Mouse (Mus musculus): Measurements from ENCODE around the gene C1rl. TPM values are rescaled to one million over a fixed set of nuclear protein-coding genes. Genes with fewer than 3 reads are reported as not detected.
"Not testable (repeated sequence)": the region's sequence is repeated elsewhere in the genome, so short reads cannot be mapped to it uniquely, and the experiment has no call there.

The C1rl gene
- polyA plus RNA-seq, 1 experiment from 2014 or later: 0.11 TPM

DNA sequence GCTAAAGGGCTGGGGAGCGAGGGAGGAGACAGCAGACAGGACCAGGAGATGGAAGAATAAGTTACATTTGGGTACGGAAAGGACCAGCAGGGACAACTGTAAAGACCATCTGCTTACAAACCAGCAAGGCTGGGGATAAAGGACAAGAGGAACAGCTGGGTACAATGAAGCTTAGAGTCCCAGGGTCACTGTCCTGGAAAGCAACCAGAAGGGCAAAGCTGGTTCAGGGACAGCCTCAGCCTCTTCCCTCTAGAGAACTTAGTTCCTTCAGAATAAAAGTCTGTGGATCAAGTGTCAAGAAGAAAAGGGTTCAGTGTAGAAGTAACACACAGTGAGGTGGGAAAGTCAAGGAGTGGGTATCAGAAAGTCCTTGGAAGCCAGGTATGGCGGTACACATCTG, 21.8 kb upstream of the C1rl start:
- Histone ChIP-seq H3K27ac (ENCODE audit: low read length) (no peak overlapping the region), H3K4me1 (replicated peaks; ENCODE audit: control insufficient read depth, insufficient read depth, low read length) (no peaks in the 10 kb centered on the region), H3K9ac (replicated peaks; ENCODE audit: low read depth, low read length) (no peak overlapping the region), H3K9me3 (ENCODE audit: control insufficient read depth, low read length) (no peaks in the 10 kb centered on the region), H3K36me3 (ENCODE audit: control insufficient read depth, insufficient read depth) (no peaks in the 10 kb centered on the region), H3K4me3 (replicated peaks; ENCODE audit: low read length) (no peak overlapping the region), H3K4me2 (ENCODE audit: low read length) (no peak overlapping the region), H3K27me3 (replicated peaks; ENCODE audit: control insufficient read depth, insufficient read depth, low read length) (no peaks in the 10 kb centered on the region)
- no peak for ATAC-seq
- 89% methylated on average over 3 of the region's 3 CpGs for WGBS

DNA sequence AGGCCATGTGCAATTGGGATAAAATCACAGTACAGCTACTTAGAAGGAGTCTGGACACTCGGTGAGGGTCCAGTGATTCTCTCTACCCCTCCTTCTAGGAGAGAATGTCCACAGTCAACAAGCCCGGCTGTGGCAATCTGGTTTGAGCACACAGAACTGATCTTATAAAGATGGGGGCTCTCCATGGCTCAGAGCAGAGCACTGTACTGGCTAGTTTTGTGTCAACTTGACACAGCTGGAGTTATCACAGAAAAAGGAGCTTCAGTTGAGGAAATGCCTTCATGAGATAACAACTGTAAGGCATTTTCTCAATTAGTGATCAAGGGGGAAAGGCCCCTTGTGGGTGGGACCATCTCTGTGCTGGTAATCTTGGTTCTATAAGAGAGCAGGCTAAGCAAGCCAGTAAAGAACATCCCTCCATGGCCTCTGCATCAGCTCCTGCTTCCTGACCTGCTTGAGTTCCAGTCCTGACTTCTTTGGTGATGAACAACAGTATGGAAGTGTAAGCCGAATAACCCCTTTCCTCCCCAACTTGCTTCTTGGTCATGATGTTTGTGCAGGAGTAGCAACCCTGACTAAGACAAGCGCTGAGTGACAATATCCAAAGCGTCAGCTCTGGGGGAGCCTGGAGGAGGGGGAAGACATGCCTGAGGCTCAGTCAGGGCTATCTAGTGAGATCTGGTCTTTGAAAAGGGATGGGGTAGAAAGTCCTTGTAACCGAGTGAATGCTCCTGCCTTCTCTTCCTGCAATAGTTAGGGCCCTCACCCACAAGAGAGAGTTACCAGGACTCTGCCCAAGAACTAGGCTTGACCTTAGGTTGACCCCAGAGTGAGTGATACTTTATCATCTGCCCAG, 20.9 kb upstream of the C1rl start:
- 85% methylated on average over 6 of the region's 6 CpGs for WGBS

DNA sequence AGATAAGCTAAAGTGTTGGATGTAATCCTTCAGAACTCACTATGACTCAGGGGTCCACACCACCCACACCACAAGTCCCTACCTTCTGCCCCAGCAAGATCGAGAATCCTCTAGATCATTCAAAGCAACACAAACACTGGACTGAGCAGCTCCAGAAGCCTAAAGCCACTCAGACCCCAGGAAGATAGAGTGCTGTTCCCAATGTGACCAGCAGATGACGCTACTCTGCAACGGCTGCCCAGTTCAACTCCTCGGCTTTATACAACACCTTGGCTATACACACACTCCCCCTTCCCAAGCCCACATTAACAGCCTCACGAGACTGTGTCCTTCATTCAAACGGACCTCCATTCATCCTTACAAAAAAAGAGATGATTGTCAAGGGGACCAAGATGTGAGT, 20.1 kb upstream of the C1rl start:
- WGBS: 30% methylated on average over 6 of the region's 6 CpGs
- ATAC-seq: no peak
- H3K9me3 ChIP-seq (ENCODE audit: control insufficient read depth, low read length): no peaks in the 10 kb centered on the region

More for the DNA sequence above, 20.9 kb upstream of the C1rl start:
- ATAC-seq; H3K36me3 ChIP-seq (ENCODE audit: control insufficient read depth, insufficient read depth); H3K9me3 ChIP-seq (ENCODE audit: control insufficient read depth, low read length); H3K9ac ChIP-seq (replicated peaks; ENCODE audit: low read depth, low read length); H3K4me2 ChIP-seq (ENCODE audit: low read length); H3K27me3 ChIP-seq (replicated peaks; ENCODE audit: control insufficient read depth, insufficient read depth, low read length); H3K4me1 ChIP-seq (replicated peaks; ENCODE audit: control insufficient read depth, insufficient read depth, low read length); H3K4me3 ChIP-seq (replicated peaks; ENCODE audit: low read length); H3K27ac ChIP-seq (ENCODE audit: low read length): not testable (repeated sequence)

DNA sequence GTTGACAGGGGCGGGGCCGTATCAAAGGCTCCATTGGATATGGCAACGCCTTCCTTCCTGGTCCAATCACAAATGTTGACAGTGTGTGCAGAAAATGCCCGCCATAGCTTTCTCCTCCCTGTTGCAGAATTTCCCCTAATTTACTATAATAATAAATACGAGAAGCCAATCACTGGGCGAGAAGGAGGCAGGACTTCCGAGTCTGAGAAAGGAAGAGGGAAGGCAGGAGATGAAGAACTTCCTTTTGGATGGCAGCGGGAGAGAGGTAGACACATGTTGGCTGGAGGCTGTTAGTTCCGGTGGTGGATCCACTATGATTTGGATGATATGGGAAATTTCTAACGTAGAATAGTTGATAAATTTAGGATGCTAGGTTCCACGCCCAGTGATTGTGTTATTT, 18.3 kb upstream of the C1rl start:
- no peak for ATAC-seq
- no peaks in the 10 kb centered on the region for H3K9me3 ChIP-seq (ENCODE audit: control insufficient read depth, low read length)
- 88% methylated on average over 11 of the region's 11 CpGs for WGBS
- H3K4me3 ChIP-seq (replicated peaks; ENCODE audit: low read length): no peak overlapping the region
- H3K27me3 ChIP-seq (replicated peaks; ENCODE audit: control insufficient read depth, insufficient read depth, low read length): no peaks in the 10 kb centered on the region
- no peak overlapping the region for H3K9ac ChIP-seq (replicated peaks; ENCODE audit: low read depth, low read length)
- no peaks in the 10 kb centered on the region for H3K4me1 ChIP-seq (replicated peaks; ENCODE audit: control insufficient read depth, insufficient read depth, low read length)
- no peak overlapping the region for H3K27ac ChIP-seq (ENCODE audit: low read length)
- H3K36me3 ChIP-seq (ENCODE audit: control insufficient read depth, insufficient read depth): no peaks in the 10 kb centered on the region
- H3K4me2 ChIP-seq (ENCODE audit: low read length): no peak overlapping the region

More for the DNA sequence above, 20.1 kb upstream of the C1rl start:
- H3K27ac ChIP-seq (ENCODE audit: low read length): no peak overlapping the region
- no peaks in the 10 kb centered on the region for H3K27me3 ChIP-seq (replicated peaks; ENCODE audit: control insufficient read depth, insufficient read depth, low read length)
- H3K4me3 ChIP-seq (replicated peaks; ENCODE audit: low read length): no peak overlapping the region
- H3K36me3 ChIP-seq (ENCODE audit: control insufficient read depth, insufficient read depth): no peaks in the 10 kb centered on the region
- no peak overlapping the region for H3K4me2 ChIP-seq (ENCODE audit: low read length)
- no peaks in the 10 kb centered on the region for H3K4me1 ChIP-seq (replicated peaks; ENCODE audit: control insufficient read depth, insufficient read depth, low read length)
- no peak overlapping the region for H3K9ac ChIP-seq (replicated peaks; ENCODE audit: low read depth, low read length)

DNA sequence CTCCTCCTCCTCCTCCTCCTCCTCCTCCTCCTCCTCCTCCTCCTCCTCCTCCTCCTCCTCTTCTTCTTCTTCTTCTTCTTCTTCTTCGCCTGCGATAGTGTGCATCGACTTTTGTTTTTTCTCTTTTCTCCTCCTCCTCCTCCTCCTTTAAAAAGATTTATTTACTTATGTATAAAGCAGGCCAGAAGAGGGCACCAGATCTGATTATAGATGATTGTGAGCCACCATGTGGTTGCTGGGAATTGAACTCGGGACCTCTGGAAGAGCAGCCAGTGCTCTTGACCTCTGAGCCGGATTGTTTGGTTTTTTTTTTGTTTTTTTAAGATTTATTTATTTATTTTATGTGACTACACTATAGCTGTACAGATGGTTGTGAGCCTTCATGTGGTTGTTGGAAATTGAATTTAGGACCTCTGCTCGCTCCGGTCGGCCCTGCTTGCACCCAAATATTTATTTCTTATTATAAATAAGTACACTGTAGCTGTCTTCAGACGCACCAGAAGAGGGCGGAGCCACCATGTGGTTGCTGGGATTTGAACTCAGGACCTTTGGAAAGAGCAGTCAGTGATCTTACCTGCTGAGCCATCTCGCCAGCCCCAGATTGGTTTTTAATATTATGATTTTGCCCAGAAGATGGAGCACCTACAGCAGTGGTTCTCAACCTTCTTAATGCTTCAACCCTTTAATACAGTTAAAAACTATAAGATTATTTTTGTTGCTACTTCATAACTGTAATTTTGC, 17.4 kb upstream of the C1rl start:
- ATAC-seq; H3K4me3 ChIP-seq (replicated peaks; ENCODE audit: low read length); H3K4me1 ChIP-seq (replicated peaks; ENCODE audit: control insufficient read depth, insufficient read depth, low read length); H3K4me2 ChIP-seq (ENCODE audit: low read length); H3K9ac ChIP-seq (replicated peaks; ENCODE audit: low read depth, low read length); H3K27me3 ChIP-seq (replicated peaks; ENCODE audit: control insufficient read depth, insufficient read depth, low read length); H3K36me3 ChIP-seq (ENCODE audit: control insufficient read depth, insufficient read depth); H3K9me3 ChIP-seq (ENCODE audit: control insufficient read depth, low read length); H3K27ac ChIP-seq (ENCODE audit: low read length): not testable (repeated sequence)
- WGBS: 94% methylated on average over 8 of the region's 11 CpGs

DNA sequence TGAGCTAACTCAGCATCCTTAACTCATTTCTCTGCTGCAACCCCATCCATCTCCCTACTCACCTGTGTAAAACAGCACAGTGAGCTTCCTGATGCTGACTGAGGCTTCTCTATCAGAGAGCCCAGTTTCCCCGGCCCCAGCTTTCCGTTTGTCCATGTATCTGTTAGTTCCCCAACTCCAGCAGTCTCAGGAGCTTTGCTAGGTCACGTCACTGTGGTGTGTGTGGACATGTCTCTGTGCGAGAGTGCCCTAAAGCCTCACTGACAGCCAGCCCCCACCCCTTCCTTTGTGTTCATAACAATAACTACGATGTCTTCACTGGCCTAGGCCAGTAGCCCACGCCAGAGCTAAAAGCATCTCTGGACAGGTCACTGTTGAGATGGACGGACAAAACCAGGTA, 16.7 kb upstream of the C1rl start:
- Histone ChIP-seq H3K9me3 (ENCODE audit: control insufficient read depth, low read length) (no peaks in the 10 kb centered on the region), H3K9ac (replicated peaks; ENCODE audit: low read depth, low read length) (no peak overlapping the region), H3K4me3 (replicated peaks; ENCODE audit: low read length) (no peak overlapping the region), H3K4me1 (replicated peaks; ENCODE audit: control insufficient read depth, insufficient read depth, low read length) (no peaks in the 10 kb centered on the region), H3K27ac (ENCODE audit: low read length) (no peak overlapping the region), H3K27me3 (replicated peaks; ENCODE audit: control insufficient read depth, insufficient read depth, low read length) (no peaks in the 10 kb centered on the region), H3K4me2 (ENCODE audit: low read length) (no peak overlapping the region), H3K36me3 (ENCODE audit: control insufficient read depth, insufficient read depth) (no peaks in the 10 kb centered on the region)
- 74% methylated on average over 7 of the region's 7 CpGs for WGBS
- ATAC-seq: no peak

DNA sequence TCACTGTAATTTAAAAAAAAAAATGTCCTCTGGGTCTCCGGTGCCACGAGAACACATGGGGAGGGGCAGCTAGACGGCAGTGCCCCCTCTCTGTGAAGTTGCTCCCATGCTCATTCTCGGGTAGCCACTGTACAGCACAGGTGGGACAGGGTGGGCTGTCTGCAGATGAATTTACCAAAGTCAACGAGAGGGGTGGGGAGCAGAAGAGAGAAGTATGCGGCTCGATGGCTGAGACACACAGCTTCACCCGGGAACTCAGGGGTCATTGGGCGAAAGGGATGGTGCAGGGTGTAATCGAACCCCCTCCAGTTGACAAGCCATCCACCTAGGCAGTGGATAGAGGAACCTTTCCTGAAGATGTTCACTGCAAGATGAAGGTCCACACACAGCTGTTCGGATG, 16.1 kb upstream of the C1rl start:
- Histone ChIP-seq H3K4me1 (replicated peaks; ENCODE audit: control insufficient read depth, insufficient read depth, low read length) (no peaks in the 10 kb centered on the region), H3K9me3 (ENCODE audit: control insufficient read depth, low read length) (no peaks in the 10 kb centered on the region), H3K36me3 (ENCODE audit: control insufficient read depth, insufficient read depth) (no peaks in the 10 kb centered on the region), H3K4me3 (replicated peaks; ENCODE audit: low read length) (no peak overlapping the region), H3K27ac (ENCODE audit: low read length) (no peak overlapping the region), H3K4me2 (ENCODE audit: low read length) (no peak overlapping the region), H3K27me3 (replicated peaks; ENCODE audit: control insufficient read depth, insufficient read depth, low read length) (no peaks in the 10 kb centered on the region), H3K9ac (replicated peaks; ENCODE audit: low read depth, low read length) (no peak overlapping the region)
- ATAC-seq: no peak
- WGBS: 87% methylated on average over 11 of the region's 11 CpGs

DNA sequence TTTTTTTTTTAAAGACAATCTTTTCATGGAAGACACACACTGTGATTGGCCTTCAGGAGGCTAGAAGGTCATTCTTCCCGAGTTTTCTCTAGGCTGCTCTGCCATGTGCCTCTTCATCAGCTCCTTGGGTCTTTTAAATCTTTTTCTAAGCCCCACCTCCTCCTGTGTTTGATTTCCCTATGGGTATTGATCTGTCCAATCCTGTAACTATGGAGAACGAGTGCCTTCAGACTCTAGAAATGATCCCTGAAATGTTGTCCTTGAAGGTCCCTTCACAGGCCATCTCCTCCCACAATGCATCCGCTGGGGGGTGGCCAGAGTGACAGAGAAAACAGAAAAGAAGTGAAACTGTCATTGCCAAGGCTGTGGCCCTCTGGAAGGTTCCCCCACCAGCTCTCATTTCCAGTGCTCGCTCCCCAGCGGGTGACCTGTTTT, 15.7 kb upstream of the C1rl start:
- no peak overlapping the region for H3K4me3 ChIP-seq (replicated peaks; ENCODE audit: low read length)
- no peaks in the 10 kb centered on the region for H3K4me1 ChIP-seq (replicated peaks; ENCODE audit: control insufficient read depth, insufficient read depth, low read length)
- H3K27me3 ChIP-seq (replicated peaks; ENCODE audit: control insufficient read depth, insufficient read depth, low read length): no peaks in the 10 kb centered on the region
- H3K9ac ChIP-seq (replicated peaks; ENCODE audit: low read depth, low read length): no peak overlapping the region
- no peak overlapping the region for H3K27ac ChIP-seq (ENCODE audit: low read length)
- WGBS: 72% methylated on average over 5 of the region's 5 CpGs
- H3K36me3 ChIP-seq (ENCODE audit: control insufficient read depth, insufficient read depth): no peaks in the 10 kb centered on the region
- no peak overlapping the region for H3K4me2 ChIP-seq (ENCODE audit: low read length)
- no peaks in the 10 kb centered on the region for H3K9me3 ChIP-seq (ENCODE audit: control insufficient read depth, low read length)
- ATAC-seq: no peak

DNA sequence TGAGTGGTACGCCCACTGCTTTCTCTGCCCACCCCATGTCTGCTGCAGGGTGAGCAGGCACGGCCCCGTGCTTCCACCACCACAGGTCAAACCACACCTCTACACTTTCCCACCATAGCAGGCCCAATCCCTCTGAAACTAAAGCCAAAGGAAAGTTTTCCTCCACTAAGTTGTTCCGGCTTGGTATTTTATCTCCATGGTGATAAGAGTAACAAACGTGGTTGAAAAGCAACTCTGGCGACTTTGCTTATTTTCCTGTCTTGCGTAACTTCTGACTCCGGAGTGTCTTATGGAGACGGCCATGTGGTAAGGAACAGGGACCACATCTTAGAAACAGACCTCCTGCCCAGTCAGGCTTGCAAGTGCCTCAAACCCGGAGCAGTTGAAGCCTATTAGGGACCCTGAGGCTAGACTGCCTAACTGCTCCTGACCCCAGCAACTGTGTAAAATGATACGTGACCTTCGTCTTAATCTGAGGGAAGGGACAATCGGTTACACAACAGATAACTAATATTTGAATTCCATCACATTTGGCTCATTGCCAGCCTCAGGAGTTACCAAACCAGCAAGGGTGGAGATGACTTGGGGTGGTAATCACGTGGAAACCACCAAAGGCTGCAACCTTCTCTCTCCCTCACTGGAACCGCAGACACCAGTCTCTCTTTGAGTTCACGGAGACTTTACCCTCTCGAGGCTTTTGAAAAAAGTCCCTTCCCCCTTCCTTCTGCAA, 14.8 kb upstream of the C1rl start:
- Histone ChIP-seq H3K9me3 (ENCODE audit: control insufficient read depth, low read length) (no peaks in the 10 kb centered on the region), H3K4me2 (ENCODE audit: low read length) (no peak overlapping the region), H3K4me3 (replicated peaks; ENCODE audit: low read length) (no peak overlapping the region), H3K27ac (ENCODE audit: low read length) (no peak overlapping the region), H3K27me3 (replicated peaks; ENCODE audit: control insufficient read depth, insufficient read depth, low read length) (no peaks in the 10 kb centered on the region), H3K4me1 (replicated peaks; ENCODE audit: control insufficient read depth, insufficient read depth, low read length) (no peaks in the 10 kb centered on the region), H3K9ac (replicated peaks; ENCODE audit: low read depth, low read length) (no peak overlapping the region), H3K36me3 (ENCODE audit: control insufficient read depth, insufficient read depth) (no peaks in the 10 kb centered on the region)
- 79% methylated on average over 17 of the region's 17 CpGs for WGBS
- no peak for ATAC-seq
